Mouse (Mus musculus) common myeloid progenitor, adult 5-6 weeks (primary cell): Measurements from ENCODE around the gene Rfxap. TPM values are rescaled to one million over a fixed set of nuclear protein-coding genes. Genes with fewer than 3 reads are reported as not detected.
A peak's percentile ranks its signal among the peaks of the same experiment; 100 is the strongest.

ENCODE experiments used
- ATAC-seq: replicated peaks from 2 replicates; pipeline ENCODE4 v1.8.0; 2016; ENCODE audit warnings: low read depth, mild to moderate bottlenecking, moderate TSS enrichment, inconsistent platforms; ENCODE audit not compliant: poor library complexity, severe bottlenecking
- total RNA-seq: library from RNA; stranded (forward); fragments of 200-1000, 187-1606 nt; gene quantifications from 2 replicates; pipeline ENCODE4 v1.2.3, GENCODE M21; 2017

Gene Rfxap
- total RNA-seq = 39.8 and 57.0 TPM in 2 replicates

DNA sequence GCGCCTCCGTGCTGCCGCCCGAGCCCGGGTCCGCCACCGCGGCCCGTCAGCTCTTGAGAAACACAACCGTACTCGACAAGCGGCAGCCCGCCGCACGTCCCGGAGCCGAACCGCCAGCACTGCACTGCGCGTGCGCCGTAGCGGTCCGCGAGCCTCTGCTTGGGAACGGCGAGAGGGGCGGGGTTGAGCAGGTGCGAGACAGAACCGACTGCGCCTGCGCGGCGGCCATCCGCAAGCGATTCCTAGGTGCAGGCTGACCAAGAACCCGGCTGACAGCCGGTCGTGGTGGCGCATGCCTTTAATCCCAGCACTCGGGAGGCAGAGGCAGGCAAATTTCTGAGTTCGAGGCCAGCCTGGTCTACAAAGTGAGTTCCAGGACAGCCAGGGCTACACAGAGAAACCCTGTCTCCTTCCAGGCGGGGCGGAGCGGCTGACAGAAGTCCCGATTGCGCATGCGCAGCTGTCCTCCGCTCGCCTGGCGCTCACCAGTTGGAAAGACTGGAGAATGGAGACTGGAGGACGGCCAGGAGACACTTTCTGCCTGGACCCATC is at the start of gene Rfxap:
Gene Rfxap, minus strand, starts transcription at position 126 of the 552 bp plus-strand sequence.
- ATAC-seq = peak; percentile 85

DNA sequence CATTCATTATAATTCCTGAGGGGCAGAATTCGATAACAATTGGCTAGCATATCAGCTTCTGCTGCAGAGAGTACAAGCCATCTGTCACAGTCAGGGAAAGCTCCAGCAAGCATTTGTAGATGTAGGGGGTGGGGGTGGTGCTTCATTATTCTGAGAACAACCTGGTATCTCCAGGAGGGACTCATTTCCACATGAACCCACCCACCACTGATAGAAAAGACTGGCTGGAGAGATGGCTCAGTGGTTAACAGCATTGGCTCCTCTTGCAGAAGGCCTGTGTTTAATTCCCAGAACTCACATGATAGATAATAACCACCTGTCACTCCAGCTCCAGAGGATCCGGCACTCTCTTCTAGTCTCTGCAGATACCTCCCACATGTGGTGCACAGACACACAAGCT is 27.8 kb upstream of the Rfxap start:
- ATAC-seq = no peak

DNA sequence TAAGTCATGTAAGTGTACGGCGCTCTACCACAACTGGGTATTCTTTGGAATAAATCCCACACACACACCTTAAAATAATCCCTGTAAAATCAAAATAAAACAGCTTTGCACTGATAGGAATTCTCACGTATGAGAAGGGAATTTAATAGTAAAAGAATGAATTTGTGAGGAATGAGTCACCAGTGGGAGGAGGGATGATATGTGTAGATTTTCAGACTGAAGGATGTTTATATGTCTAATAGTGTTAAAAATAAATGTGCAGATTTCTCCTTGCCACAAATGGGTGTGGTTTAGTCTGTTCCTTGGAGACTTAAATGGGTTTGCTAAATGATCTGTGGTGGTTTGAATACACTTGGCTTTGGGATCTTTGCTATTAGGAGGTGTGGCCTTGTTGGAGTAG is 24.9 kb upstream of the Rfxap start:
- no peak for ATAC-seq

DNA sequence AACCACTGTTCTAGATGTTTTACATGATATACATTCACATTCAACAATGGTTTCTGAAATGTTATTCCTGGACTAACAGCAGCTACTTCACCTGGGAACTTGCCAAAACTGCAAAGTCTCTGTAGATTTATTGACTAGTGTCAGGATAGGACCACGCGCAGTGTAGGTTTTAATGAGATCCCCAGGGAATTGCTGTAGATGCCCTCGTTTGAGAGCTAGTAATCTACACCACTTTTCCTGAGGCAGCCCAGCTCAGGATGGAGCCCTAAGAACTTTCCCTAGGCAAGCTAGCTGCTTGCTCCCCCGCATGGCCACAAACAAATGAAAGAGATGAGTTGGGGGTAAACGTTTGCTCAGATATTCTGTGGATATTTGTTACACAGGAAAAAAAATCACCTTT is 14.9 kb upstream of the Rfxap start:
- no peak for ATAC-seq

DNA sequence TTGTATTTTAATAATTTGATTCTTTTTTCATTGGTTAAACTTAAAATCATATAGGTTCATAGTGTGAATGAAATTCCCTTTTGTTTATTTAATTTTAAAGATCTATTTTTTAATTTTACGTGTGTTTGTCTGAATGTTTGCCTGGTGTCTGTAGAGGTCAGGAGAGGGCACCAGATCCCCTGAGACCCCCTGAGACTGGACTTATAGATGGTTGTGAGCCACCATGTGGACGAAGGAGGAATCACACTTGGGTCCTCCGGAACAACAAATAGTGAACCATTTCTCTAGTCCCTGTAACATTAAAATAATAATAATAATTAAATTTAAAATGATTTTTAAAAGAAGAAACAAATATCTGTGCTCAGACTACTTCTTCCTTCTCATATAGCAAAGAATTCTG is 7.7 kb upstream of the Rfxap start:
- peak; percentile 79 for ATAC-seq

DNA sequence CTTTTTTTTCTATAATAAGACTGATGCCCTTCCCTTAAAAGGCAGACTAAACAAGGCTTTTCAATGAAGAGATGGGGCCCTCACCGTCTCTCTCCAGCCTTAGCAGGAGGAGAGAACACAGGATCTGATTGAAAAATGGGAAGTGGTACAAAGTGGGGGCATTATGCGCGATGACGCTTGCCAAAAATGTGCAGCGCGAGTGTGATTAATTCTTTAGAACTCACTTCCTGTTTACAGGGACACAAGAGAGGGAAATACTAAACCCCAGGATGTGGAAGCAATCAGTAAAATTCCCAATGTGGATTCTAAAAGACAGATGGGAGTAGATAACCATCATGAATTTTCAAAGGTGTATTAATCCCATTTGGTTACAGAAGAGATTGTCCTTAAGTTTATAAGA is 7.0 kb upstream of the Rfxap start:
- ATAC-seq = peak; percentile 71

DNA sequence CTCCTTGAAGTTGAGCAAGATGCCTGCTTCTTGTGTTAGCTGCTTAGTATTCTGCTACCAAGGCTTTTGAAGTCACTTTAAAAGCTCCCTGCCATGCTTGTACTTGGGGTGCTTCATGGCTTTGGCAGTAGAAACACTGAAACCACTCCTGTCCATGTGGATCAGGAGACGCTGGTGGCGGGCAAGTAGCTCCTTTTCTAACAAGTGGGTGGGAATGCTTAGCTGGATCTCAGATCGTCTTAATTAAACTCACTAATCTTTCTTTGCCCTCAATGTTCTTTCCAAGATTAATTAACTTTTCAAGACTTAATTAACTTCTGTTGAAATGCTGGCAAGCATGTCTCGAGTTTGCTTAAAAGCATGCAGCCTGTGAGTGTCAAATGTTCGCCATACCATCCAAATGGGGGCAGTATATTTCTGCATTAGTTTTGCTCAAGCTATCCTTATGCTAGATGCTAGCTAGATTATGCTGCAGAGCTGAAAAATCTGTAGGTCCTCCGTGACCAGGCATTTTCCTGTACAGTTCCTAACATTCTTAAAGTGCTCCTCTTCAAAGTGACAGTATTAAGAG is 5.9 kb upstream of the Rfxap start:
- no peak for ATAC-seq

DNA sequence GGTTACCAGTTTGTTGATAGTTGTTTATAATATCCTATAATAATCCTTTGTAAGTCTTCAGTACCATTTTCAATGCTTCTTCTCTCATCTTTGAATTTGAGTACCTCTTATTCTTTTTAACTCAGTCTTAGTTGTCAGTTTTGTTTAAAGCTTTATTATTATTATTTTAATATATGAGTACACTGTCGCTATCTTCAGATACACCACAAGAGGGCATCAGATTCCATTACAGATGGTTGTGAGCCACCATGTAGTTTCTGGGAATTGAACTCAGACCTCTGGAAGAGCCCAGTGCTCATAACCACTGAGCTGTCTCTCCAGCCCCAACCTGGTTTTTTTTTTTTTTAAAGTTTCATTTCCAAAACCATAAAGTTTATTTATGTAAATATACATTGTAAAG is 4.0 kb upstream of the Rfxap start:
- ATAC-seq = no peak

DNA sequence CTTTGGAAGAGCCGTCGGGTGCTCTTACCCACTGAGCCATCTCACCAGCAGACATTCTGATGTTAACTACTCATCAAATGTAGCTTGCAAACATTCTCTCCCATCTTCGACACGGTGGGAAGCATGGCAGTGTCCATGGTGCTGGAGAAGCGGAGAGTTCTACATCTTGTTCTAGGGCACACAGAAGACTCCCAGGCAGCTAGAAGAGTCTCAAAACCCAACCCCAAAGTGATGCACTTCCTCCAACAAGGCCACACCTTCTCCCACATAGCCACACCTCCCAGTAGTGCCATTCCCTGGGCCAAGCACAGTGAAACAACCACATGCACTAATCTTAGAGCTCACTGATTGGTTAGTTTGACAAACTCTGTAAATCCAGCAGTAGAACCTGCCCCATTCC is 1.5 kb upstream of the Rfxap start:
- peak; percentile 27; the same call in 1 of the 2 replicates for ATAC-seq

DNA sequence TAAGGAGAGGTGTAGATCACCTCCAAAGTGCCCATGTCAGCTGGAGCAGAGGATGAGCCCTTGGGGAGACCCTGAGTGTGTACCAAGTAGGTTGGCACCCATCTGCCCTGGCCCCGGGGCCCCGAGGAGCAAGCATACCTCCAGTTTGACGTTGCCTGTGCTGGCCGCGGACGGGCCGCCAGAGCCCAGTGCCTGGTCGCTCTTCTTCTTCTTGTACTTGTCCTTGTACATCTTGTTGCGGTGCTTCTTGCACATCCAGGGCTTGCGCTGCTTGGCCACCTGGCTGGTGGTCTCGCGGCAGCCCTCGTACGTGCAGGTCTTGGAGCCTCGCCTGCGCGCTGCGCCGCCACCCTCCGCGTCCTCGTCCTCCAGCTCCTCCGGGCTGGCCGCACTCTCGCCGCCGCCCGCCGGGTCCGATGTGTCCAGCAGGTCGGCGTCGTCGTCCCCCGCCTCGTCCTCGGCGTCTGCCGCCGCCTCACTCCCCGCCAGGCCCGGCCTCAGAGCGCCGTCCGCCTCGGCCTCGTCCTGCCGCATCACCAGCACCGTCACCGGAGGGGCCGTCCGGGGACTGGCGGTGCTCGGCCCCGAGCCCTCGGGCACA is 430 bp downstream of the Rfxap start:
- ATAC-seq = peak; percentile 16

DNA sequence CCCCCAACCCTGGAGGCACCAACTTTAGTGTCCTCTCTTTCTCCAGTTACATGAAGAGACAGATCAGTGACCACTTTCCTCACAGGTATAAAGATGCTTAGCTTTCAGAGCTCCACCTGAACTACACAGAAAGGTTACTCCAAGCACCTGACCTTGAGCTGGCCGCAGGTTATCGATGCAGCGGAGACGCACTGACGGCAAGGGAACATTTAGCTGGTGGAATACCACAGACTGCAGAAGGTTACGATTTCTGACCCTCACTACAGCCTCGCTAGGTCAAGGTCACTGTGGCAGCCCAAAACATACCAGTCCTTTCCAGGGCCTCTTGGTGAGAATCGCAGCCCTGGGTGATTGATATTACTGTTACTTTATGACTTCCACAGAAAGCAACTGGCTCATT is 3.9 kb downstream of the Rfxap start:
- ATAC-seq = no peak

DNA sequence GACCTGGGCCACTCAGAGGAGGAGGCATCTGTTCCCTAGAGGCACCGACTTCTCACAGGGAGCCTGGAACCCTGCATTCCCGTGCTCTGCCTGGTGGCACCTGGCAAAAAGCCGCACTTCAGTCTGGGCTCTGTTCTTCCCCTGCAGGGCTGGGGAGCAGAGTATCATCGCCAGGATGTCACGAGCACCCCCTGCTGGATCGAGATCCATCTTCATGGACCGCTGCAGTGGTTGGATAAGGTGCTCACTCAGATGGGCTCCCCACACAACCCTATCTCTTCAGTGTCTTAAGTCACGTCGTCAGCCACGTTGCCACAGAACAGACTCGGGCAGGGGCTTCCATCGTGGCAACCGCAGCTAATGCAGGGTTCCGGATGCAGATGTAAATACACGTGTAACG is 10.4 kb downstream of the Rfxap start:
- peak; percentile 95 for ATAC-seq

DNA sequence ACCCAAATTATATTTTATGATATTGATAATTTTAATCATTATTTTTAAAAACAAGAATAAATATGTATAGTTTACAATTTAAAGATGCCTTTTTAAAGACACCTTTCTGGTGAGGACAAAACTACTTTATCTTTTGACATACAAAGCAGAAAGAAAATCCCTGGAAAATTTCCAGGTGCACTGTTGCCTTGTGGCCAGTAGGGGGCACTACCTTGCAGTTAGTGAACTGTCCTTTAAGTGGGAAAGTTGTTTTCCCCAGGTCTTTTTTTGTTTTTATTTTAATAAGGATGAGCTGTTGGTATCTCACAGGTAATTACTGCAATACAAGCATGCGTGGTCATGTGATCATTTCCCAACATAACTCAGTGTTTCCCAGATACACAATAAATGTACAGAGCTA is 11.8 kb downstream of the Rfxap start:
- no peak for ATAC-seq

DNA sequence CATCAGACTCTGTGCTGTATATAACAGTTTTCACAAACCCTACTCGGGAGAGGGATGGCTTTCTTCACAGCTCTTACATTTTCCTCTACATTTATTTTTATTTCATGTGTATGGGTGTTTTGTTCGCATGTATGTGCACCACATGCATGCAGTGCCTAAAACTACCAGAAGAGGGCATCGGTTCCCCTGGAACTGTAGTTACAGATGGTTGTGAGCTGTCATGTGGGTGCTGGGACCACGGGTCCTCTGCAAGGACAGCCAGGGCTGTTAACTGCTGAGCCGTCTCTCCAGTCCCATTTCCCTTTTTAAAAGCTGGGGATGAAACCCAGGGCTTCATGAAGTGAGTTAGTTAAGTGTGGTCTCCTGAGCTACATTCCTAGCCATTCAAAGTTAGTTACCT is 12.2 kb downstream of the Rfxap start:
- no peak for ATAC-seq

DNA sequence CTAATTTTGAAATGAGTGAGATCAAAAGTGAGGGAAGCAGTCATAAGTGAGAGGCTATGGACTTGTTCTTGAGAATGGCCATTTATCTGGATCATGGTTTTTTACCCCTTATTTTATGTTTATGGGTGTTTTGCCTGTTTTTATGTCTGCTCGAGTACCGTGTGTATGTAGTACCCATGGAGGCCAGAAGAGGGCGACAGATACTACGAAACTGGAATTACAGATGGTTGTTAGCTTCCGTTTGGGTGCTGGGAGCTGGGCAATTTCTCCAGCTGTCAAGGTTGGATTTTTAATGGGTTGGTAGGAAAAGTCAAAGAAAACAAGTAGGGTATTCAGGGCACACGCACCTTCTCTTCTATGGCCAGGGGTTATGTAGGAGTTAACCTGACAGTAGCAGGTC is 13.8 kb downstream of the Rfxap start:
- ATAC-seq = no peak

DNA sequence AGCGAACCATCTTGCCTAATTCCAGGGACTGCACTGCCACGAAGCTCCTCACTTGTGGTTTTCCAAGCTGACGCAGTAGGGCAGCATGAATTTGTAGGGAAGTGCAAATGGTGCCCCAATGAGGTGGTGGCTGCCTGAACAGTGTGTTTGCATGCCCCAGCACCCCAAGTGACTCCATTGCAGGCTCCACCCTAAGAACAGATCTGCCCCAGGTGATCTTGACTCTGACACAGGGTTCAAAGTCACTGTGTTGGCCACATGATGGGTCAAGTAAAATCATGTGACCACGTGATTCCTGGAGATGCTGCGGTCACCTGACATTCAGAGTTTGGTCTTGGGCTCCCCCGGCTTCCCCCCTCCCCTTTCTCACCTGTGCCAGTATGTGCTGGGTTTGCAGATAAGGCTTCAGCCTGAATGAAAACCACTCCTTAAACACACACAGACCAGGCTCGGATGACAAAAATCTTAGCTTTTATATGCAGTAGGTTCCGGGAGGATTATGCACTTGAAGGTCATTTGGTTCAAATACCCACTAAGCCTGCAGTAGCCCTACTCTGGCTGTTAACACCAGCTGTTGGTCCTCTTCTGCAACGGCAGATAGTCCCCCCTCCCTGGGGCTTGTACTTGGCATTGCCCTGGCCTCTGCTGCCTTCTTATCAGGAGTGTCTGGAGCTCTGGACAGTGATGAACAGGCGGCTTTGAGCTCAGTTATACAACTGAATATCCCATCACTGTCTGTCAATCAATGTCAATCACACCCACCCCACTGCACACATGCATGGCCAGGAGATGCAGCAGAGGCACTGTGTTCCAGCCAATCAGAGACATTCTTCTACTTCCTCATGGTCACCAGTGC is 15.5 kb downstream of the Rfxap start:
- no peak for ATAC-seq

DNA sequence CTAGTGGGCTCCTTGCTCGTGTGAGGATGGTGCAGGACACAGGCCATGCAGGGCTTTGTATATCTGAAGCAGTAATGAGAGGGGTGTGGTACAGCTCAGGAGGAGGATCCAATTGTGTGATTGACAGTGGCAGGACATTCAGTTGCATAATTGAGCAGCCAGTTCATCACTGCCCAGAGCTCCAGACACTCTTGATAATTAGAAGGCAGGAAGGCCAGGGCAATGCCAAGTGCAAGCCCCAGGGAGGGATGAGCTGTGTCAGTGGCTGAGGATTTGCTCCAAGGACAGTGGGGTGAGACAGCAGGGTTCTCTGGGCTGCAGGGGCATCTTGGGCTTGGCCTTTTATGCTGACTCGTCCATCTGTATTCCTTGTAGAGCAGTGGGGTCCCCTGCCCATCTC is 17.0 kb downstream of the Rfxap start:
- ATAC-seq = no peak

DNA sequence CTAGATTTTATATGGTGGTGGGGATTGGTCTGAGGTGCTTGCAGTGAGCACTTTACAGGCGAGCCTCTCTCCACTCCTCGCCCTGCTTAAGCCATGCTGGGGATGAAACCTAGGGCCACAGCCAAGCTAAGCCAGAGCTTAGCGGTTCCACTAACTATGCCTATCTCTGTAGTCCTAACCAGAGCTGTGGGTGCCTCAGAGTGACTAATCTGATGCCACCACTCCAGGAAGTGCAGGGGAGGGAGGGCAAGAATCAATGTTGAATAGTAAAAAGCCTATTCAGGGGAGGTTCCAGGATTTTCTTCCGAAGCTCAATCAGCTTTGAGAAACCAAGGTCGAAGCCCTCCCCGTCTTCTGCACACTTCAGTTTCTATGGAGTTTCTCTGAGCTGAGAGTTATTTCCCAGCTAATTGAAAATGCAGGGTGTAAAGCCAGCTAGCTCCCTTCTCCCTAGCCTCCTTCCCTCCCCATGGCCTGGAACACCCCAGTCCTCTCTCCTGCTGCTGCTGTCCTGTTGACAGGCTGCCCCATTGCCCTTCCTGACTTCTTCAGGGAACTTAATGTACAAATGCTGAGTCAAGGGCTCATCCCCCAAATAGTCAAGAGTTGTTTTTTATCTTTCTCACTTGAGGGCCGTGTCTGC is 31.5 kb downstream of the Rfxap start:
- ATAC-seq = peak; percentile 66

DNA sequence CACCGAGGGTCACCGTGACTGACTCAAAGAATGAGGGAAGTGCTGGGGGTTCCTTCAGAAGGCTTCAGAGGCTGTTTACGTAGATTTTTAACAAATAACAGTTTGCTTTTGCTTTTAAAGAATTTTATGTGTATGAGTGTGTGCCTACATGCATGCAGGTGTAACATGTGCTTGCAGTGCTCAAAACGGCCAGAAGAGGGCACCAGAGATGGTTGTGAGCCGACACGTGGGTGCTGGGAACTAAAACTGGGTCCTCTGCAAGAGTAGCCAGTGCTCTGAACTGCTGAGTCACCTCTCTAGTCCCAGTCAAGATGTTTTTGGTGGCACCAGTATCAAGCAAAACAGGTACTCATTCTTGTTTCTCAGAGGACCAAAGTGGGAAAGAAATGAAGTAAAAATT is 34.0 kb downstream of the Rfxap start:
- no peak for ATAC-seq

DNA sequence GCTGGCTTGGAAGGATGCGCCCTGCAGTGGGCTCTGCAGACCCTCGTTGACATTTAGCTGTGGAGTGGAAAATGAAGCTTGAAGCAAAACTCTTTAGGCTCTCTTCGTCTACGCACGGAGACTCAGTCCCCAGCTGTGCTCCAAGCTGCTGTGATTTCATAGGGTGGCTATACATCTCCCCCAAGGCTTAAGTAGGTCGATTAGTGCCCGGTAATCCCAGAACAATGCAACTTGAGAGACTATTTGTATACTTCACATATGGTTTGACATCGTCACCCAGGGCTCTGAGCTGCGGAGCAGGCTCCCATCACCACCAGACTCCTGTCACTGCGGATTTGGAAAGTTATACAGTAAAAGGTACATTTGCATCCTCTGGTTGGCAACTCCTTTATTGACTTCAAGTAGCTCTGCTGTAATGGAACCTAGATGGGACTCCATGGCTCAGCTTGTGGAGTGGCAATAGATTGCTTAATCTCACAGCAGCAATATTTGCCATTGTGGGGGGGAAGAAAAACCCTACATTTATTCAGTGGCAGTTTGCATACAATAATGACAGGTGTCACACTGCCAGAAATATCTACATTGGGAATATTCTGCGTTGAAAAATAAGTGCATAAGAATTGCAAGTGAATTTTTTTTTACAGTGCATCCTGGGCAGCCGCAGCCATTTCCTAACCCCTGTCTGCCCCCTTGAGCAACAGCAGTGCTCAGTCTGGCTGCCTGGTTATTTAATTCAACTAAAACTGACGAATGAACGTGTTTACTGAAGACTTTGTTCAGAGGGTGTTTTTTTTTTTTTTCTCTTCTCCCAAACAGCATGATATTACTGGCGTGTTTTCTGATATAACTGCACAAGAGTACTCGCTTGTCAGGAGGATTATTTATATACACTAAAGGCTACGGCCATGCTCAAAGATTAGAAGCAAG is 38.0 kb downstream of the Rfxap start:
- ATAC-seq = no peak
